Mouse (Mus musculus): Measurements from ENCODE around the gene Smim26. TPM values are rescaled to one million over a fixed set of nuclear protein-coding genes. Genes with fewer than 3 reads are reported as not detected.

Gene Smim26
- total and polyA plus RNA-seq, 2 experiments from 2014 or later, result 22.7 to 71.3 TPM

DNA sequence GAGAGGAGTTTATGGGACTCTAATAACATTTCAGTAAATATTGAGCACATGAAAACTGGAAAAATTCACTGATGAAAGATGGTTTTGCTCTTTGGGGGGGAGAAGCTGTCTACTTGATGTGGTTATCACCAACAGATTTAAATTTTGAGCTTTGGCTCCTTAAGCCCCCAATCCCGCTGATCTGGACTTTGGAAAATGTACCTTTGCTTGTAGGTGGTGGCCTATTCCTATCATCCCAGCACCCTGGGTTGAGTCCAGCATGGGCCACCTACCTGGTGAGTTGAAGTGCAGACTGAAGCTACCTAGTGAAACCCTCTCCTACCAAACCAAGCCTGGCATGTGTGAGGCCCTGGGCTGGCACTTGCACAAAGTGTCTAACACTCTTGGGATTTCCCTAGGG lies 7.7 kb downstream of the Smim26 start:
- no peak for DNase-seq
- no peak for TF ChIP-seq CTCF (IDR thresholded peaks at IDR 0.05; ENCODE audit: low read depth)
- Histone ChIP-seq H3K9me3 (ENCODE audit: low read length) (no peaks in the 10 kb centered on the region), H3K27me3 (ENCODE audit: insufficient read depth, low read length) (no peaks in the 10 kb centered on the region), H3K4me3 (ENCODE audit: low read depth, low read length) (no peak overlapping the region), H3K9ac (no peak overlapping the region), H3K36me3 (ENCODE audit: insufficient read depth) (0 out of 2 replicates have a peak, but pooled peaks cover under 1% of the 10 kb centered on the region), H3K4me2 (ENCODE audit: low read depth) (no peak overlapping the region), H3K27ac (ENCODE audit: low read depth, low read length) (no peak overlapping the region), H3K4me1 (ENCODE audit: insufficient read depth) (no peaks in the 10 kb centered on the region; the same call in 1 of the 2 replicates)
- no peak for ATAC-seq
- 97% methylated on average over 1 of the region's 1 CpGs for WGBS

- Histone ChIP-seq H3K9ac (no peak overlapping the region), H3K9me3 (ENCODE audit: low read length) (0 out of 2 replicates have a peak, but pooled peaks cover 3% of the 10 kb centered on the region), H3K36me3 (ENCODE audit: insufficient read depth) (no peaks in the 10 kb centered on the region), H3K27ac (ENCODE audit: low read depth, low read length) (no peak overlapping the region), H3K4me1 (ENCODE audit: insufficient read depth) (no peaks in the 10 kb centered on the region), H3K4me3 (ENCODE audit: low read depth, low read length) (no peak overlapping the region), H3K27me3 (ENCODE audit: insufficient read depth, low read length) (no peaks in the 10 kb centered on the region), H3K4me2 (ENCODE audit: low read depth) (no peak overlapping the region)
- no peak for TF ChIP-seq CTCF (IDR thresholded peaks at IDR 0.05; ENCODE audit: low read depth)
- ATAC-seq, result no peak
- no peak for DNase-seq
- 91% methylated on average over 6 of the region's 6 CpGs for WGBS
These were observed 20.1 kb downstream of the Smim26 start for GRCm38 (mm10) chr2:144613956-144614355.

GRCm38 (mm10) chr2:144617074-144617874 lies 23.4 kb downstream of the Smim26 start:
- no peak overlapping the region for H3K9ac ChIP-seq
- H3K27me3 ChIP-seq (ENCODE audit: insufficient read depth, low read length), result no peaks in the 10 kb centered on the region
- peaks cover 3% of the 10 kb centered on the region for H3K36me3 ChIP-seq (ENCODE audit: insufficient read depth)
- ATAC-seq (no peak), DNase-seq (no peak)
- 0 out of 2 replicates have a peak, but pooled peaks cover 3% of the 10 kb centered on the region for H3K9me3 ChIP-seq (ENCODE audit: low read length)
- TF ChIP-seq CTCF (IDR thresholded peaks at IDR 0.05; ENCODE audit: low read depth), result no peak
- H3K4me1 ChIP-seq (ENCODE audit: insufficient read depth), result no peaks in the 10 kb centered on the region
- no peak overlapping the region for H3K4me3 ChIP-seq (ENCODE audit: low read depth, low read length)
- H3K4me2 ChIP-seq (ENCODE audit: low read depth), result no peak overlapping the region
- no peak overlapping the region for H3K27ac ChIP-seq (ENCODE audit: low read depth, low read length)
- 93% methylated on average over 16 of the region's 16 CpGs for WGBS

- H3K9me3 ChIP-seq (ENCODE audit: low read length), result no peaks in the 10 kb centered on the region
- H3K27me3 ChIP-seq (ENCODE audit: insufficient read depth, low read length), result no peaks in the 10 kb centered on the region
- H3K4me1 ChIP-seq (ENCODE audit: insufficient read depth), result no peaks in the 10 kb centered on the region
- ATAC-seq (no peak), DNase-seq (no peak)
- H3K27ac ChIP-seq (ENCODE audit: low read depth, low read length), result no peak overlapping the region
- H3K4me2 ChIP-seq (ENCODE audit: low read depth), result no peak overlapping the region
- WGBS, result 65% methylated on average over 6 of the region's 6 CpGs
- H3K36me3 ChIP-seq (ENCODE audit: insufficient read depth), result peaks cover 3% of the 10 kb centered on the region
- H3K9ac ChIP-seq, result no peak overlapping the region
- H3K4me3 ChIP-seq (ENCODE audit: low read depth, low read length), result no peak overlapping the region
- no peak for TF ChIP-seq CTCF (IDR thresholded peaks at IDR 0.05; ENCODE audit: low read depth)
These were observed 27.6 kb downstream of the Smim26 start for GRCm38 (mm10) chr2:144621491-144621890.

DNA sequence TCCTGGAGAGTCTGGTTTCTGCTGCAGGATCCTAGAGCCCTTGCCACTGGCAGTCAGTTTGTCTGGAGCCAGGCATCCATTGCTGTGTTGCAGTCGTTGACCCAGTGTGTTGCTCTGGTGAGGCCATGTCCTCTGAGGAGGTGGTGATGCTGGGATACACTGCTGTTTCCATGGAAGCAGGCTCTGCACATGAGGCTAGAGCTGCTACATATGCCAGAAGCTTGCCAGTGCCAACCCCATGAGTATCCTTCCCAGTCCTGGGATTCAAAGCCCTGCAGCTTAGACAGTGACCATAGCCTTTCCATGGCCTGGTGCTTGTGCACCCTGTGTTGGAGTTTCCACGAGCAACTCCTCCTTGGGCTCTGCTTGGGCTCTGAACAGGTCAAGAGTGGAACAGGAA lies 39.7 kb downstream of the Smim26 start:
- ATAC-seq (no peak; the same call in 1 of the 2 replicates), DNase-seq (no peak)
- TF ChIP-seq CTCF (IDR thresholded peaks at IDR 0.05; ENCODE audit: low read depth), result no peak
- Histone ChIP-seq H3K4me1 (ENCODE audit: insufficient read depth) (no peaks in the 10 kb centered on the region), H3K4me2 (ENCODE audit: low read depth) (no peak overlapping the region), H3K36me3 (ENCODE audit: insufficient read depth) (no peaks in the 10 kb centered on the region), H3K27me3 (ENCODE audit: insufficient read depth, low read length) (no peaks in the 10 kb centered on the region), H3K9me3 (ENCODE audit: low read length) (0 out of 2 replicates have a peak, but pooled peaks cover 5% of the 10 kb centered on the region), H3K27ac (ENCODE audit: low read depth, low read length) (no peak overlapping the region), H3K4me3 (ENCODE audit: low read depth, low read length) (no peak overlapping the region), H3K9ac (no peak overlapping the region)
- 84% methylated on average over 2 of the region's 2 CpGs for WGBS

DNA sequence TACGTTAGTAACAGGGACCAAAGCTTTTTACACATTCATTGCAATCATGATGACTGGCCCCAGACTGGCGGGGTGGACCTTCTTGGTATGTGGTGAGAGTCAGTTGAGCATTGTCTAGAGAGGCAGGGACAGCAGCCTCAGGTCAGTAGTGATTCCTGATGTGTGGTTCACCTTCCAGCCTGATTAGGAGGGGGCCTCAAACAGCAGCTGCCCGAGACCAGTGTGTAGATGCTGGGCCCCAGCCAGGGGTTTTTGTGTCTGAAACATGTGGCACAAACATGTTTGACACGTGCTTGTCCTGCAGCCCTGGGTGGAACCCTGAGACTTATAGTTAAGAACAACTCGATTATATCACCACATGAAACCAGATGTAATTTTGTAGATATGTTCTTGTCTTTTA lies 40.4 kb downstream of the Smim26 start:
- no peak overlapping the region for H3K9ac ChIP-seq
- ATAC-seq (no peak), DNase-seq (no peak)
- H3K27me3 ChIP-seq (ENCODE audit: insufficient read depth, low read length), result no peaks in the 10 kb centered on the region
- H3K4me3 ChIP-seq (ENCODE audit: low read depth, low read length), result no peak overlapping the region
- H3K9me3 ChIP-seq (ENCODE audit: low read length), result 0 out of 2 replicates have a peak, but pooled peaks cover 5% of the 10 kb centered on the region
- no peak overlapping the region for H3K4me2 ChIP-seq (ENCODE audit: low read depth)
- H3K27ac ChIP-seq (ENCODE audit: low read depth, low read length), result no peak overlapping the region
- TF ChIP-seq CTCF (IDR thresholded peaks at IDR 0.05; ENCODE audit: low read depth), result no peak
- no peaks in the 10 kb centered on the region for H3K4me1 ChIP-seq (ENCODE audit: insufficient read depth)
- no peaks in the 10 kb centered on the region for H3K36me3 ChIP-seq (ENCODE audit: insufficient read depth)
- 71% methylated on average over 5 of the region's 5 CpGs for WGBS

DNA sequence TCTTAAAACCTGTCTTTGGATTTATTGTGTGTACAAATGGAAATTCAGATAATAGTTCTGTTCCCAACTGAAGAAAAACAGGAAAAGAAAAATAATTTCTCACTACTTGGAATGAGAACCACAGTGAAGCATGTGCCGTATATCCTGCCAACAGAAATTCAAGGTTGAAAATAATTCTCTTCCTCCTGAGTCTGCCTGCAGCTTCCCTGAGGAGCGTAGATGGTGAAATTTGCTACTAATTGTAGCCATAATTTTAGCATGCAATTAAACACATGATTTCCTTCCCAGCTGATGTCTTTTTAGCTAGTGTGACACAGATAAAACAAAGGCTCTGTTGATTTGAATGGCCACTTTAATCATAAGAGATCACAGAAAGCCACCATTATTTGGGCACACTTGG lies 40.9 kb downstream of the Smim26 start:
- TF ChIP-seq CTCF (IDR thresholded peaks at IDR 0.05; ENCODE audit: low read depth), result no peak
- Histone ChIP-seq H3K4me2 (ENCODE audit: low read depth) (no peak overlapping the region), H3K4me1 (ENCODE audit: insufficient read depth) (no peaks in the 10 kb centered on the region), H3K4me3 (ENCODE audit: low read depth, low read length) (no peak overlapping the region), H3K27me3 (ENCODE audit: insufficient read depth, low read length) (no peaks in the 10 kb centered on the region), H3K9me3 (ENCODE audit: low read length) (0 out of 2 replicates have a peak, but pooled peaks cover 5% of the 10 kb centered on the region), H3K27ac (ENCODE audit: low read depth, low read length) (0 out of 2 replicates have a peak overlapping the region, but pooled peaks have one; percentile 9), H3K9ac (no peak overlapping the region), H3K36me3 (ENCODE audit: insufficient read depth) (no peaks in the 10 kb centered on the region)
- WGBS, result 39% methylated on average over 2 of the region's 2 CpGs
- ATAC-seq (peak; percentile 12; the same call in 1 of the 2 replicates), DNase-seq (peak; percentile 18)

All from forebrain, postnatal 0 days (tissue).